Mouse (Mus musculus) left cerebral cortex, adult 18-20 months (tissue): ENCODE results near the gene Gm21973. TPM values are rescaled to one million over a fixed set of nuclear protein-coding genes. Genes with fewer than 3 reads are reported as not detected.

ENCODE experiments used
- DNase-seq, 2 experiments: peaks; one replicate each; pipeline ENCODE4 v3.0.0; 2021 to 2022; ENCODE audit warnings: low spot score in 2 of 2, mixed read lengths in 1 of 2
- total RNA-seq, 2 experiments: library from RNA; stranded (reverse); gene quantifications; 2 replicates each; pipeline ENCODE4 v1.2.3; 2021

Gene Gm21973
- total RNA-seq, 2 experiments from 2014 or later = not detected

GRCm38 (mm10) chr15:10387263-10387662, 62.1 kb downstream of the Gm21973 start:
- no peak for DNase-seq

GRCm38 (mm10) chr15:10399795-10400194, 74.6 kb downstream of the Gm21973 start:
- no peak for DNase-seq

- peak; percentile 12 to 28 for DNase-seq
Measured at GRCm38 (mm10) chr15:10400415-10400814, 75.2 kb downstream of the Gm21973 start.

DNA sequence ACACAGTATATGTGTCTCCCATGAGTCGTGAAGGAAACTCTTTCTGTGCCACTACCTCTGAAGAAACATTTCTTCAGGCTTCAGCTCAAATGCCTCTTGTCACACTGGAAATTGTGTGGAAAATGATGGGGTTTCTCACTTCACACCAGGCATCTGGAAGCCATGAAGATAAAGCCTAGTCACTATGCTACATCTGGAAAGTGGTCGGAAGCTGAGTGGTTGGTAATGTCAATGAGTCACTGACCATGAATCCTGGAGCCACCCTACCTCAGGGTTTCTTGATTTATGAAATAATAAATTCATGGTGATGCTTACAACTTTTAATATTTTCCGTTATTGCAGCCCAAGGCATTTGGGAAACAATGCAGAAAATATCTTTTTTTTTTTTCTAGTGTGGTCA, 84.7 kb downstream of the Gm21973 start:
- DNase-seq = no peak

GRCm38 (mm10) chr15:10410881-10411280, 85.7 kb downstream of the Gm21973 start:
- peak; percentile 22 to 48 for DNase-seq

DNA sequence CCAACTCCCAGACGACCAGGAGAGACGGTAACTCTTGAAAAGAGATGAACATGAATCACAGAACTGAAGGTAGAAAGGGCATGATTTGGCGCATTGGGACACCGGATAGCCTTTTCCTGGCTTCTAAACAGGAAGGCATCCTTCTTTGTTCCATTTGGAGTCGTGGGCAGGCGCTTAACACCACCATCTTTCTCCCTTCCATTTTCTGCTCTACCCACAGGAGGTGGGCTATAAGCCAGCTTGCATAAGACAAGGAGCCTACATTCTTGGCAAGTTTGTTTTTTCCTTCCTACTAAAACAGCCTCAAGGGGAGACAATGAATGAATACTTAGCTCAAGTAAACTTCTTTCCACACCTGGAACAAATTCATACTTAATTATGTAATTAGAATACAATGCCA, 88.5 kb downstream of the Gm21973 start:
- peak; percentile 47 to 58 for DNase-seq

- DNase-seq = no peak
Measured at GRCm38 (mm10) chr15:10421138-10421784, 96.1 kb downstream of the Gm21973 start.

DNA sequence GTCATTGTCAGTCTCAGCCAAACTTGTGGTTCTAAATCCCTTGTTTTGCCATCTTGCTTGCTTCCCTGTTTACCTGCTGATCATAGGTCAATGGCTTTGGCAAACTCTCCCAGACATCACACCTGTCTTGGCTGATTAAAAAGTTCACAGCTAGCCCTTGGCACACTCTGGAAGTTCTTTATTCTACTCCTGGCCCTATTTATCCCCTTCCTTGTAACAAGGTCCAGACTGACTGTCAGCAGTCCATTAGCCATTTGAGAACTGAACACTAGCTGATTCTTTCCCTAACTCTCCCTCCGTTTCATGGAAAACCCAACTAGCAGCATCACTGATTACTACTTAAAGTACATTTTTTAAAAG, 96.6 kb downstream of the Gm21973 start:
- DNase-seq = no peak

Other genes starting within 250 kb of the Gm21973 start
- gene Prlr, start 148.1 kb upstream of the Gm21973 start, total RNA-seq = 1 to 10 TPM in 1 of 2 experiments, under 1 TPM in 1; 0.95 to 1.7 TPM
- not detected for gene Agxt2, start 33.2 kb downstream of the Gm21973 start, total RNA-seq
- gene Dnajc21, start 145.1 kb downstream of the Gm21973 start, total RNA-seq = 10 to 100 TPM; 32.2 to 34.7 TPM
- gene Brix1, start 160.6 kb downstream of the Gm21973 start, total RNA-seq = 10 to 100 TPM; 21.8 to 25.1 TPM
- gene Rad1, start 160.6 kb downstream of the Gm21973 start, total RNA-seq = 10 to 100 TPM; 16.6 to 21.4 TPM
- gene Ttc23l, start 233.3 kb downstream of the Gm21973 start, total RNA-seq = not detected